Mouse (Mus musculus) spleen, adult 2 months (tissue): ENCODE data around the gene Osbpl3.

ENCODE experiments used
- CTCF ChIP-seq: fragments of 200-500 bp; IDR thresholded peaks from 2 replicates; pipeline ENCODE4 v1.5.1; 2011; ENCODE audit warnings: mild to moderate bottlenecking, inconsistent platforms; ENCODE audit not compliant: insufficient read depth, insufficient read length, insufficient replicate concordance; ENCODE audit errors: extremely low read depth
- POLR2A ChIP-seq: fragments of 200-500 bp; IDR thresholded peaks from 2 replicates; pipeline ENCODE4 v1.6.1; 2011; ENCODE audit warnings: low read depth, low read length, inconsistent platforms

GRCm38 (mm10) chr6:50316795-50317505 is 139.1 kb downstream of the Osbpl3 start:
- TF ChIP-seq CTCF (no peak), POLR2A (no peak)
